Mouse (Mus musculus) left cerebral cortex, postnatal 4 days (tissue): ENCODE data around the gene Icos. TPM values are rescaled to one million over a fixed set of nuclear protein-coding genes. Genes with fewer than 3 reads are reported as not detected.

ENCODE experiments used
- DNase-seq: peaks from one replicate; pipeline ENCODE4 v3.0.0-alpha.2; 2022
- intact Hi-C: fragments of 180-260 bp; cut with DNase I; formaldehyde crosslinking; loops from one replicate; pipeline ENCODE4 v1.15.1; 2025
- total RNA-seq, 2 experiments: library from RNA; stranded (reverse); gene quantifications; 2 replicates each; pipeline ENCODE4 v1.2.3; 2021

Gene Icos
- under 1 TPM; 0.16 to 0.20 TPM for total RNA-seq

GRCm38 (mm10) chr1:60977641-60978040 lies at the start of gene Icos:
TSS of gene Icos (plus strand) at chr1:60977927.
- intact Hi-C loops = no loop called here
- no peak for DNase-seq

GRCm38 (mm10) chr1:60929036-60929435 lies 48.7 kb upstream of the Icos start:
- no peak for DNase-seq

GRCm38 (mm10) chr1:60930397-60930796 lies 47.3 kb upstream of the Icos start:
- intact Hi-C loops = no loop called here
- DNase-seq = no peak

More at GRCm38 (mm10) chr1:60929036-60929435, 48.7 kb upstream of the Icos start:
- intact Hi-C loops = no loop called here

- intact Hi-C loops = no loop called here
- DNase-seq = no peak
These were observed 41.7 kb upstream of the Icos start for GRCm38 (mm10) chr1:60935968-60936581.

GRCm38 (mm10) chr1:60936963-60937711 lies 40.6 kb upstream of the Icos start:
- intact Hi-C loops = no loop called here
- no peak for DNase-seq

- no peak for DNase-seq
- intact Hi-C loops = no loop called here
These were observed 39.5 kb upstream of the Icos start for GRCm38 (mm10) chr1:60938256-60938655.

GRCm38 (mm10) chr1:60938974-60939373 lies 38.8 kb upstream of the Icos start:
- DNase-seq = no peak
- intact Hi-C loops = no loop called here

GRCm38 (mm10) chr1:60940023-60940422 lies 37.7 kb upstream of the Icos start:
- intact Hi-C loops = no loop called here
- DNase-seq = no peak

- DNase-seq = no peak
- intact Hi-C loops = no loop called here
These were observed 37.1 kb upstream of the Icos start for GRCm38 (mm10) chr1:60940620-60941019.

GRCm38 (mm10) chr1:60941056-60942048 lies 36.4 kb upstream of the Icos start:
- intact Hi-C loops = no loop called here
- no peak for DNase-seq

- DNase-seq = no peak
- intact Hi-C loops = no loop called here
These were observed 34.8 kb upstream of the Icos start for GRCm38 (mm10) chr1:60942921-60943320.

GRCm38 (mm10) chr1:60945633-60946401 lies 31.9 kb upstream of the Icos start:
- intact Hi-C loops = loop anchor here (5.0 kb wide), 1 partner anchor 74 kb away; no protein-coding TSS in a partner anchor
- DNase-seq = no peak

- DNase-seq = no peak
- intact Hi-C loops = loop anchor here (5.0 kb wide), 1 partner anchor 76 kb away; no protein-coding TSS in a partner anchor
These were observed 29.6 kb upstream of the Icos start for GRCm38 (mm10) chr1:60948112-60948511.

GRCm38 (mm10) chr1:60952958-60953357 lies 24.8 kb upstream of the Icos start:
- intact Hi-C loops = no loop called here
- DNase-seq = no peak

GRCm38 (mm10) chr1:60953686-60954085 lies 24.0 kb upstream of the Icos start:
- intact Hi-C loops = no loop called here
- no peak for DNase-seq

- no peak for DNase-seq
- intact Hi-C loops = no loop called here
These were observed 23.0 kb upstream of the Icos start for GRCm38 (mm10) chr1:60954759-60955158.

- intact Hi-C loops = no loop called here
- no peak for DNase-seq
These were observed 22.5 kb upstream of the Icos start for GRCm38 (mm10) chr1:60955186-60955585.

- no peak for DNase-seq
- intact Hi-C loops = no loop called here
These were observed 21.5 kb upstream of the Icos start for GRCm38 (mm10) chr1:60956196-60956595.

GRCm38 (mm10) chr1:60958287-60958686 lies 19.4 kb upstream of the Icos start:
- no peak for DNase-seq
- intact Hi-C loops = no loop called here

GRCm38 (mm10) chr1:60959246-60959645 lies 18.5 kb upstream of the Icos start:
- no peak for DNase-seq
- intact Hi-C loops = no loop called here
